Mouse (Mus musculus) hindbrain, embryonic 13.5 days (tissue): ENCODE results near the gene Pon1. TPM values are rescaled to one million over a fixed set of nuclear protein-coding genes. Genes with fewer than 3 reads are reported as not detected.

ENCODE experiments used
- ATAC-seq: fragments of 200-750 bp; cut with Nextera tagmentation; 2 replicates; pipeline ENCODE4 v1.8.0; 2017; ENCODE audit warnings: moderate TSS enrichment; ENCODE audit not compliant: low FRiP score
- H3K27ac ChIP-seq: fragments of 300-500 bp; sonication (generic); 2 replicates; pipeline ENCODE4 v1.5.1; 2015; ENCODE audit warnings: inconsistent platforms, mild to moderate bottlenecking, moderate library complexity
- H3K27me3 ChIP-seq: fragments of 300-500 bp; sonication (generic); 2 replicates; pipeline ENCODE4 v1.6.1; 2015; ENCODE audit warnings: mild to moderate bottlenecking, inconsistent platforms
- H3K36me3 ChIP-seq: fragments of 300-500 bp; sonication (generic); 2 replicates; pipeline ENCODE4 v1.6.1; 2015; ENCODE audit warnings: mild to moderate bottlenecking, inconsistent platforms
- H3K4me1 ChIP-seq: fragments of 300-500 bp; sonication (generic); replicated peaks from 2 replicates; pipeline ENCODE4 v1.6.1; 2015; ENCODE audit warnings: inconsistent platforms
- H3K4me2 ChIP-seq: fragments of 300-500 bp; sonication (generic); 2 replicates; pipeline ENCODE4 v1.6.1; 2015; ENCODE audit warnings: inconsistent platforms, mild to moderate bottlenecking, moderate library complexity
- H3K4me3 ChIP-seq: fragments of 300-500 bp; sonication (generic); 2 replicates; pipeline ENCODE4 v1.5.1; 2015; ENCODE audit warnings: mild to moderate bottlenecking, inconsistent platforms
- H3K9ac ChIP-seq: fragments of 300-500 bp; sonication (generic); 2 replicates; pipeline ENCODE4 v1.6.1; 2015; ENCODE audit warnings: mild to moderate bottlenecking, inconsistent platforms
- H3K9me3 ChIP-seq: fragments of 300-500 bp; sonication (generic); 2 replicates; pipeline ENCODE4 v1.6.1; 2016; ENCODE audit warnings: inconsistent platforms
- WGBS: fragments of 180-500 bp; shearing (Covaris S2); methylation state at CpG from one replicate; pipeline ENCODE4 v1.1.7; 2015; 5-methylcytosine and 5-hydroxymethylcytosine counted together
- polyA plus RNA-seq: library from polyadenylated mRNA; unstranded; fragments of >200 nt; fragmentation: Nextera tagmentation; extraction: Ambion mirVana; gene quantifications from 2 replicates; pipeline ENCODE4 v1.2.1, GENCODE M21; 2015

Gene Pon1
- polyA plus RNA-seq, 1 experiment from 2014 or later = 0.17 TPM

- no peak overlapping the region for H3K9ac ChIP-seq
- H3K4me3 ChIP-seq = no peak overlapping the region
- no peaks in the 10 kb centered on the region for H3K9me3 ChIP-seq
- H3K4me1 ChIP-seq = no peaks in the 10 kb centered on the region
- H3K27ac ChIP-seq = no peak overlapping the region
- WGBS = 88% methylated on average over 8 of the region's 8 CpGs
- no peak overlapping the region for H3K4me2 ChIP-seq
- H3K36me3 ChIP-seq = no peaks in the 10 kb centered on the region
- no peak for ATAC-seq
- no peaks in the 10 kb centered on the region for H3K27me3 ChIP-seq
Measured at GRCm38 (mm10) chr6:5199376-5199905, 5.7 kb upstream of the Pon1 start.

- H3K4me3 ChIP-seq = no peak overlapping the region
- WGBS = 95% methylated on average over 5 of the region's 5 CpGs
- H3K27ac ChIP-seq = no peak overlapping the region
- no peaks in the 10 kb centered on the region for H3K27me3 ChIP-seq
- no peak overlapping the region for H3K4me2 ChIP-seq
- no peaks in the 10 kb centered on the region for H3K36me3 ChIP-seq
- H3K9me3 ChIP-seq = no peaks in the 10 kb centered on the region
- no peak for ATAC-seq
- H3K9ac ChIP-seq = no peak overlapping the region
- no peaks in the 10 kb centered on the region for H3K4me1 ChIP-seq
Measured at GRCm38 (mm10) chr6:5198590-5198989, 4.8 kb upstream of the Pon1 start.

GRCm38 (mm10) chr6:5190761-5191160 is 3.0 kb downstream of the Pon1 start:
- Histone ChIP-seq H3K27ac (no peak overlapping the region), H3K9ac (no peak overlapping the region), H3K4me2 (no peak overlapping the region), H3K9me3 (no peaks in the 10 kb centered on the region), H3K4me3 (no peak overlapping the region), H3K27me3 (no peaks in the 10 kb centered on the region), H3K36me3 (no peaks in the 10 kb centered on the region), H3K4me1 (no peaks in the 10 kb centered on the region)
- ATAC-seq = no peak
- WGBS = 89% methylated on average over 4 of the region's 4 CpGs

- H3K9me3 ChIP-seq = no peaks in the 10 kb centered on the region
- H3K9ac ChIP-seq = no peak overlapping the region
- H3K27ac ChIP-seq = no peak overlapping the region
- no peak overlapping the region for H3K4me2 ChIP-seq
- no peaks in the 10 kb centered on the region for H3K36me3 ChIP-seq
- no peak for ATAC-seq
- no peaks in the 10 kb centered on the region for H3K4me1 ChIP-seq
- H3K27me3 ChIP-seq = no peaks in the 10 kb centered on the region
- WGBS = 78% methylated on average over 4 of the region's 4 CpGs
- H3K4me3 ChIP-seq = no peak overlapping the region
Measured at GRCm38 (mm10) chr6:5189507-5189906, 4.2 kb downstream of the Pon1 start.

- ATAC-seq = no peak
- H3K9ac ChIP-seq = no peak overlapping the region
- no peak overlapping the region for H3K4me2 ChIP-seq
- no peaks in the 10 kb centered on the region for H3K9me3 ChIP-seq
- H3K27me3 ChIP-seq = no peaks in the 10 kb centered on the region
- H3K36me3 ChIP-seq = no peaks in the 10 kb centered on the region
- H3K4me1 ChIP-seq = no peaks in the 10 kb centered on the region
- WGBS = 72% methylated on average over 6 of the region's 6 CpGs
- no peak overlapping the region for H3K27ac ChIP-seq
- no peak overlapping the region for H3K4me3 ChIP-seq
Measured at GRCm38 (mm10) chr6:5188938-5189337, 4.8 kb downstream of the Pon1 start.

- Histone ChIP-seq H3K27ac (no peak overlapping the region), H3K4me1 (no peaks in the 10 kb centered on the region), H3K4me2 (no peak overlapping the region), H3K36me3 (no peaks in the 10 kb centered on the region), H3K9ac (no peak overlapping the region), H3K9me3 (no peaks in the 10 kb centered on the region), H3K27me3 (no peaks in the 10 kb centered on the region), H3K4me3 (no peak overlapping the region)
- no peak for ATAC-seq
- WGBS = 85% methylated on average over 5 of the region's 5 CpGs
Measured at GRCm38 (mm10) chr6:5188036-5188435, 5.7 kb downstream of the Pon1 start.

GRCm38 (mm10) chr6:5187586-5187985 is 6.2 kb downstream of the Pon1 start:
- no peaks in the 10 kb centered on the region for H3K27me3 ChIP-seq
- ATAC-seq = no peak
- no peak overlapping the region for H3K9ac ChIP-seq
- H3K4me3 ChIP-seq = no peak overlapping the region
- no peaks in the 10 kb centered on the region for H3K9me3 ChIP-seq
- no peak overlapping the region for H3K4me2 ChIP-seq
- no peaks in the 10 kb centered on the region for H3K4me1 ChIP-seq
- no peak overlapping the region for H3K27ac ChIP-seq
- H3K36me3 ChIP-seq = no peaks in the 10 kb centered on the region
- 75% methylated on average over 6 of the region's 6 CpGs for WGBS

GRCm38 (mm10) chr6:5186229-5186950 is 7.4 kb downstream of the Pon1 start:
- ATAC-seq = no peak
- no peaks in the 10 kb centered on the region for H3K27me3 ChIP-seq
- no peaks in the 10 kb centered on the region for H3K36me3 ChIP-seq
- no peaks in the 10 kb centered on the region for H3K4me1 ChIP-seq
- H3K4me3 ChIP-seq = no peak overlapping the region
- H3K9ac ChIP-seq = no peak overlapping the region
- H3K27ac ChIP-seq = no peak overlapping the region
- H3K4me2 ChIP-seq = no peak overlapping the region
- WGBS = 77% methylated on average over 7 of the region's 7 CpGs
- H3K9me3 ChIP-seq = no peaks in the 10 kb centered on the region

- no peak overlapping the region for H3K9ac ChIP-seq
- no peaks in the 10 kb centered on the region for H3K9me3 ChIP-seq
- WGBS = 85% methylated on average over 5 of the region's 5 CpGs
- H3K27me3 ChIP-seq = no peaks in the 10 kb centered on the region
- no peak for ATAC-seq
- H3K4me2 ChIP-seq = no peak overlapping the region
- H3K4me1 ChIP-seq = peaks cover 9% of the 10 kb centered on the region
- H3K4me3 ChIP-seq = no peak overlapping the region
- H3K36me3 ChIP-seq = no peaks in the 10 kb centered on the region
- no peak overlapping the region for H3K27ac ChIP-seq
Measured at GRCm38 (mm10) chr6:5180645-5181044, 13.1 kb downstream of the Pon1 start.

GRCm38 (mm10) chr6:5179189-5179588 is 14.6 kb downstream of the Pon1 start:
- no peak for ATAC-seq
- 89% methylated on average over 6 of the region's 6 CpGs for WGBS
- H3K9me3 ChIP-seq = no peaks in the 10 kb centered on the region
- no peak overlapping the region for H3K27ac ChIP-seq
- H3K36me3 ChIP-seq = no peaks in the 10 kb centered on the region
- no peaks in the 10 kb centered on the region for H3K27me3 ChIP-seq
- H3K9ac ChIP-seq = no peak overlapping the region
- peaks cover 9% of the 10 kb centered on the region for H3K4me1 ChIP-seq
- no peak overlapping the region for H3K4me3 ChIP-seq
- H3K4me2 ChIP-seq = no peak overlapping the region

GRCm38 (mm10) chr6:5177967-5178891 is 15.5 kb downstream of the Pon1 start:
- Histone ChIP-seq H3K27ac (peak overlapping the region; percentile 64), H3K4me1 (peaks cover 9% of the 10 kb centered on the region), H3K4me3 (peak overlapping the region; percentile 24), H3K9ac (peak overlapping the region; percentile 6; the same call in 1 of the 2 replicates), H3K4me2 (peak overlapping the region; percentile 52), H3K27me3 (no peaks in the 10 kb centered on the region), H3K9me3 (no peaks in the 10 kb centered on the region), H3K36me3 (no peaks in the 10 kb centered on the region)
- 31% methylated on average over 19 of the region's 19 CpGs for WGBS
- peak; percentile 86 for ATAC-seq

GRCm38 (mm10) chr6:5174179-5174812 is 19.4 kb downstream of the Pon1 start:
- Histone ChIP-seq H3K4me2 (no peak overlapping the region), H3K9me3 (no peaks in the 10 kb centered on the region)
- no peak for ATAC-seq

More at GRCm38 (mm10) chr6:5174179-5174812, 19.4 kb downstream of the Pon1 start:
- H3K27ac ChIP-seq = no peak overlapping the region
- WGBS = 89% methylated on average over 10 of the region's 10 CpGs
- peaks cover 15% of the 10 kb centered on the region for H3K4me1 ChIP-seq
- H3K4me3 ChIP-seq = no peak overlapping the region
- no peaks in the 10 kb centered on the region for H3K36me3 ChIP-seq
- no peaks in the 10 kb centered on the region for H3K27me3 ChIP-seq
- no peak overlapping the region for H3K9ac ChIP-seq
